Mouse (Mus musculus): ENCODE results near the gene Mtfr1l. TPM values are rescaled to one million over a fixed set of nuclear protein-coding genes. Genes with fewer than 3 reads are reported as not detected.
"Not testable (repeated sequence)": the region's sequence is repeated elsewhere in the genome, so short reads cannot be mapped to it uniquely, and the experiment has no call there.

Mtfr1l gene
- total and polyA plus RNA-seq, 3 experiments: 52.0 to 88.3 TPM; not detected in 1

GRCm38 (mm10) chr4:134494161-134494560 lies 41.0 kb downstream of the Mtfr1l start:
- DNase-seq (ENCODE audit: low read depth, low spot score); H3K79me2 ChIP-seq (ENCODE audit: control insufficient read depth, insufficient read depth, low read length, poor library complexity); H3K4me3 ChIP-seq (ENCODE audit: control insufficient read depth in 1 of 2, insufficient read depth in 1 of 2, low read depth in 2 of 2, low read length in 2 of 2); H3K27ac ChIP-seq (ENCODE audit: control insufficient read depth, low read depth, low read length); H3K27me3 ChIP-seq (ENCODE audit: control insufficient read depth in 1 of 2, insufficient read depth in 2 of 2, low read length in 2 of 2); H3K9me3 ChIP-seq (replicated peaks; ENCODE audit: insufficient read depth, low read length); H3K9ac ChIP-seq (ENCODE audit: control insufficient read depth, low read depth, low read length, poor library complexity, severe bottlenecking): not testable (repeated sequence)
- Histone ChIP-seq H3K4me1 (ENCODE audit: control insufficient read depth in 1 of 2, insufficient read depth in 2 of 2, low read length in 2 of 2) (peaks cover 8 to 52% of the 10 kb centered on the region in 2 experiments), H3K36me3 (ENCODE audit: control insufficient read depth in 1 of 2, insufficient read depth in 2 of 2, low read length in 2 of 2) (peaks cover 0 to 21% of the 10 kb centered on the region in 2 experiments; a peak in 2 of 4 replicates)

GRCm38 (mm10) chr4:134491716-134492115 lies 43.5 kb downstream of the Mtfr1l start:
- no peak overlapping the region for H3K27ac ChIP-seq (ENCODE audit: control insufficient read depth, low read depth, low read length)
- no peak for DNase-seq (ENCODE audit: low read depth, low spot score)
- H3K4me1 ChIP-seq (ENCODE audit: control insufficient read depth in 1 of 2, insufficient read depth in 2 of 2, low read length in 2 of 2): peaks cover 0 to 32% of the 10 kb centered on the region in 2 experiments

DNA sequence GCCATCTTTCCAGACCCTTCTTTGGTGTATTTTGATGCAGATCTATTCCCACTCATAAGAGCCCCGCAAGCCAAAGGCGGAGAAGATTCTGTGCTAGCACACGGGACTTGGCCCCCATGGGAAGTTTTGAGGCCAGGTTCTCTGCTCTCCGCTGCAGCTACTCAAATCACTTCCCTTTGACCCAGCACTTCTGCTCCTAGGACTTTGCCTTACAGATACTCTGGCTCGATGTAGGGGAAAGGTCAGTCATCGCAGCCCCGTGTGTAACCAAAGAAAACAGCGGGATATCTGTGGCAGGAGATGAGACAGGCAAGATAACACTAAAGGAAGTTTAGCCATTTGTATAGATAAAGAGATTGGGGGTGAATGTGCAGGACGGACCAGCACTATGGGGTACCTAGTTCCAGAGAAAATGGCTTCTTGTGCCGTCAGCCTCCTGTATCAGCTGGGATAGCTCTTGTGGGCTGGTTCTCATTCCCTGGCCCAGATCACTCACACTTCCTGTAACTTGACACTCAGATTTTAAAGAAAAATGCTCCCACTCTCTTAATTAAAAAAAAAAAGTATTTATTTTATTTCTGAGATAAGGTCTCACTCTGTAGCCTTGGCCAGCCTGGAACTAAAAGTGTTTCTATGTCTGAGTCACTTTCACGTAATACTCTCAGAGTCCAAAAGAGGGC lies 45.1 kb downstream of the Mtfr1l start:
- Histone ChIP-seq H3K27ac (ENCODE audit: control insufficient read depth, low read depth, low read length) (no peak overlapping the region), H3K4me3 (ENCODE audit: control insufficient read depth in 1 of 2, insufficient read depth in 1 of 2, low read depth in 2 of 2, low read length in 2 of 2) (no peak overlapping the region), H3K9ac (ENCODE audit: control insufficient read depth, low read depth, low read length, poor library complexity, severe bottlenecking) (no peak overlapping the region), H3K4me1 (ENCODE audit: control insufficient read depth in 1 of 2, insufficient read depth in 2 of 2, low read length in 2 of 2) (peaks cover 0 to 21% of the 10 kb centered on the region in 2 experiments; a peak in 3 of 4 replicates), H3K9me3 (replicated peaks; ENCODE audit: insufficient read depth, low read length) (no peaks in the 10 kb centered on the region), H3K27me3 (ENCODE audit: control insufficient read depth in 1 of 2, insufficient read depth in 2 of 2, low read length in 2 of 2) (peaks cover under 1 to 2% of the 10 kb centered on the region in 2 experiments; a peak in 2 of 4 replicates), H3K79me2 (ENCODE audit: control insufficient read depth, insufficient read depth, low read length, poor library complexity) (no peaks in the 10 kb centered on the region), H3K36me3 (ENCODE audit: control insufficient read depth in 1 of 2, insufficient read depth in 2 of 2, low read length in 2 of 2) (peaks cover 0 to 9% of the 10 kb centered on the region in 2 experiments; a peak in 2 of 4 replicates)
- TF ChIP-seq BHLHE40 (IDR thresholded peaks at IDR 0.05; ENCODE audit: borderline replicate concordance, low read depth, low read length) (no peak), KAT2A (conservative IDR thresholded peaks at IDR 0.05; ENCODE audit: low read depth, low read length) (no peak), MAX (IDR thresholded peaks at IDR 0.05; ENCODE audit: low read length) (no peak), RAD21 (IDR thresholded peaks at IDR 0.05; ENCODE audit: low read depth, low read length) (peak; percentile 7; the same call in 1 of the 2 replicates), NELFE (IDR thresholded peaks at IDR 0.05; ENCODE audit: low read depth, low read length) (no peak)
- no peak for DNase-seq (ENCODE audit: low read depth, low spot score)

More at GRCm38 (mm10) chr4:134491716-134492115, 43.5 kb downstream of the Mtfr1l start:
- no peak for TF ChIP-seq GABPA (IDR thresholded peaks at IDR 0.05; ENCODE audit: low read depth, low read length)
- TF ChIP-seq MYB (IDR thresholded peaks at IDR 0.05; ENCODE audit: low read depth, low read length): no peak
- no peak for TF ChIP-seq E2F4 (IDR thresholded peaks at IDR 0.05; ENCODE audit: borderline replicate concordance, low read depth, low read length)
- TF ChIP-seq EP300 (IDR thresholded peaks at IDR 0.05; ENCODE audit: low read depth in 1 of 2, low read length in 2 of 2): no peak
- TF ChIP-seq NRF1 (IDR thresholded peaks at IDR 0.05; ENCODE audit: insufficient read depth, low read depth, low read length, poor library complexity, severe bottlenecking): no peak
- no peak for TF ChIP-seq UBTF (IDR thresholded peaks at IDR 0.05; ENCODE audit: borderline replicate concordance, insufficient read depth, low read depth, low read length)
- no peak for TF ChIP-seq ZMIZ1 (IDR thresholded peaks at IDR 0.05; ENCODE audit: low read depth, low read length)
- Histone ChIP-seq H3K27me3 (ENCODE audit: control insufficient read depth in 1 of 2, insufficient read depth in 2 of 2, low read length in 2 of 2) (no peaks in the 10 kb centered on the region), H3K79me2 (ENCODE audit: control insufficient read depth, insufficient read depth, low read length, poor library complexity) (no peaks in the 10 kb centered on the region), H3K9ac (ENCODE audit: control insufficient read depth, low read depth, low read length, poor library complexity, severe bottlenecking) (no peak overlapping the region), H3K4me3 (ENCODE audit: control insufficient read depth in 1 of 2, insufficient read depth in 1 of 2, low read depth in 2 of 2, low read length in 2 of 2) (no peak overlapping the region), H3K9me3 (replicated peaks; ENCODE audit: insufficient read depth, low read length) (no peaks in the 10 kb centered on the region), H3K36me3 (ENCODE audit: control insufficient read depth in 1 of 2, insufficient read depth in 2 of 2, low read length in 2 of 2) (peaks cover 0 to 12% of the 10 kb centered on the region in 2 experiments; a peak in 2 of 4 replicates)

Data from MEL (cell line).